Mouse (Mus musculus) lung, postnatal 10 days (tissue): ENCODE results near the gene Kit.
A peak's percentile ranks its signal among the peaks of the same experiment; 100 is the strongest.

ENCODE experiments used
- DNase-seq: peaks from one replicate; pipeline ENCODE4 v3.0.0; 2021

The Kit gene

GRCm38 (mm10) chr5:75647046-75647445 is 72.3 kb downstream of the Kit start:
- DNase-seq, result no peak

- no peak for DNase-seq
Observed at GRCm38 (mm10) chr5:75650566-75650965, 75.8 kb downstream of the Kit start.

GRCm38 (mm10) chr5:75653431-75653830 is 78.7 kb downstream of the Kit start:
- DNase-seq, result no peak

GRCm38 (mm10) chr5:75658575-75658974 is 83.9 kb downstream of the Kit start:
- no peak for DNase-seq

GRCm38 (mm10) chr5:75660342-75660741 is 85.6 kb downstream of the Kit start:
- no peak for DNase-seq

- DNase-seq, result no peak
Observed at GRCm38 (mm10) chr5:75662466-75662865, 87.8 kb downstream of the Kit start.

- DNase-seq, result no peak
Observed at GRCm38 (mm10) chr5:75663768-75664167, 89.1 kb downstream of the Kit start.

- no peak for DNase-seq
Observed at GRCm38 (mm10) chr5:75667083-75667482, 92.4 kb downstream of the Kit start.

GRCm38 (mm10) chr5:75671136-75671788 is 96.5 kb downstream of the Kit start:
- DNase-seq, result no peak

GRCm38 (mm10) chr5:75676024-75676423 is 101.3 kb downstream of the Kit start:
- DNase-seq, result no peak

- DNase-seq, result no peak
Observed at GRCm38 (mm10) chr5:75679896-75680295, 105.2 kb downstream of the Kit start.

- no peak for DNase-seq
Observed at GRCm38 (mm10) chr5:75695162-75695809, 120.6 kb downstream of the Kit start.

GRCm38 (mm10) chr5:75696960-75697359 is 122.2 kb downstream of the Kit start:
- DNase-seq, result no peak

- no peak for DNase-seq
Observed at GRCm38 (mm10) chr5:75698556-75698955, 123.8 kb downstream of the Kit start.

- no peak for DNase-seq
Observed at GRCm38 (mm10) chr5:75699081-75699480, 124.4 kb downstream of the Kit start.

GRCm38 (mm10) chr5:75699516-75699915 is 124.8 kb downstream of the Kit start:
- no peak for DNase-seq

GRCm38 (mm10) chr5:75701662-75702061 is 126.9 kb downstream of the Kit start:
- peak; percentile 62 for DNase-seq

- no peak for DNase-seq
Observed at GRCm38 (mm10) chr5:75702080-75702479, 127.4 kb downstream of the Kit start.

GRCm38 (mm10) chr5:75704584-75705175 is 130.0 kb downstream of the Kit start:
- no peak for DNase-seq

GRCm38 (mm10) chr5:75705421-75705820 is 130.7 kb downstream of the Kit start:
- no peak for DNase-seq
